Mouse (Mus musculus): Measurements from ENCODE around the gene Cry2. TPM values are rescaled to one million over a fixed set of nuclear protein-coding genes. Genes with fewer than 3 reads are reported as not detected.

Gene Cry2
- total RNA-seq, 2 experiments from 2014 or later, result 9.6 to 21.0 TPM

DNA sequence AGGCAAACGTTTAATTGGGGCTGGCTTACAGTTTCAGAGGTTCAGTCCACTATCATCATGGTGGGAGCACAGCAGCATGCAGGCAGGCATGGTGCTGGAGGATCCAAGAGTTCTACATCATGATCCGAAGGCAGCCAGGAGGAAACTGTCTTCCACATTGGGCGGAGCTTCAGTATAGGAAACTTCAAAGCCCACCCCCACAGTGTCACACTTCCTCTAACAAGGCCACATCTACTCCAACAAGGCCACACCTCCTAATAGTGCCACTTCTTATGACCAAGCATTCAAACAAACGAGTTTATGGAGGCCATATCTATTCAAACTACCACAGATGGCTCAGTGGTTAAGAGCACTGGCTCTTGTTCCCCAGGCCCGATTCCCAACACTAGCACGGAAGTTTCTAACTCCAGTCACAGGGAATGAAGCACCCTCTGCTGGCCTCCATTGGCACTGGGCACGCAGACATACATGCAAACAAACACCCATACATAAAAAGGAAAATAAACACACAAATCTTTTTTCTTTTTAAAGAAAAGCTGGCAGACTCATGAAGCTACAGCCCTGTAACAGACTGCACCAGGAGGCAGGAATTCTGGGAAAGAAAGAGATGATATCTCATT is 13.4 kb upstream of the Cry2 start:
- no peak for ATAC-seq (replicated peaks; ENCODE audit: low FRiP score, low TSS enrichment, poor library complexity, severe bottlenecking)

DNA sequence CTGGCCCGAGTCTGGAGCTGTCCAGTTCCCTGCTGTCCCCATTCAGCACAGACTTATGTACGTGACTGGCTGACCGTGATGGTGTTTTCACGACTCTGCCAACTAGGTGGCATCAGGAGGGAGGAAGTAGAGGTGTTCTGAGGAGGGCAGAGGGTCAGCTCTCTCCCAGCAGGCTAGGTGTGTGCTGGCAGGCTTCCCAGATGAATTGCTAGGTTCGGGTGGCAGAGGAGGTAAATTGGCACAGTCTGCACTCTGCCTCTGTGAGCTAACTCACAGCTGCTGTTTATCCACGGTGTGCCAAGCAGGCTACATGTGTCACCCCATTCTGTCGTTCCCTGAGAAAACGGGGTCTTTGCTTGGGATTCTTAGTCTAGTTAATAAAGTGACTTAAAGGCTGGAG is 12.8 kb upstream of the Cry2 start:
- no peak for ATAC-seq (replicated peaks; ENCODE audit: low FRiP score, low TSS enrichment, poor library complexity, severe bottlenecking)

DNA sequence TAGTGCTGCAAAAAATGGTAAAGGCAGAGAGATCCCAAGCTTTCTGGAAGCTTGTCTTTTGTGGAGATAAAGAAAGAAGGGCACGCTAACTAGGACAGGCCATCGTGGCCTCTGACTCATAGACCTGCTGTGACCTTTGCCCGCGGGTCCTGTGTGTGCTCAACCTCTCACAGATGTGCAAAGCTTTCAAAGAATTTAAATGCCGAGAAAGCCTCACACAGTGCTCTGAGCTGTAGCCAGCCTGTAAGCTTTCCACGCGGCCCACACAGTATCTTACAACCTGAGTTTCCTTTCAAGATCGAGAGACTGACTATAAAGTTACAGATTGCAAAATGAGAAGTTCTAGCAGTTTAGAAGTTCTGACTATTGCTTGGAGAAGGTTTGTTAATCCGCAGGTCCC is 12.0 kb upstream of the Cry2 start:
- no peak for ATAC-seq (replicated peaks; ENCODE audit: low FRiP score, low TSS enrichment, poor library complexity, severe bottlenecking)

DNA sequence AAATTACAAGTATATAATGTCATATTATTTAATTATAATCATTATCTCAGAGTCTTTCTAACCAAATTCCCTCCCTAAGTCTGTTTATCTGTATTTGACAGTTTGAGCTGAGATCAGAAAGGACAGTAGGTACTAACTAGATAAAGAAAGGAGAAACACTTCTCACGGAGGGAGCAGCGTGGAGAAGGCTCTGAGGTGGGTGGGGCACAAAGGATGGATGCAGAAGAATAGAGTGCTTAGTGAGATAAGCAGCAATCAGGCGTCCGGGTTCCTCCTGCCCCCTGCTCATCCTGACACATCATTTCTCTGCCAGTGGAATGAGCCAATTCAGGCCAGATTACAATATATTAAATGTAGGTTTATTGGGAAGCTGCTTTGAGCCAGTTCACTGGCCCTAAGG is 10.5 kb upstream of the Cry2 start:
- ATAC-seq (replicated peaks; ENCODE audit: low FRiP score, low TSS enrichment, poor library complexity, severe bottlenecking), result peak; percentile 97

DNA sequence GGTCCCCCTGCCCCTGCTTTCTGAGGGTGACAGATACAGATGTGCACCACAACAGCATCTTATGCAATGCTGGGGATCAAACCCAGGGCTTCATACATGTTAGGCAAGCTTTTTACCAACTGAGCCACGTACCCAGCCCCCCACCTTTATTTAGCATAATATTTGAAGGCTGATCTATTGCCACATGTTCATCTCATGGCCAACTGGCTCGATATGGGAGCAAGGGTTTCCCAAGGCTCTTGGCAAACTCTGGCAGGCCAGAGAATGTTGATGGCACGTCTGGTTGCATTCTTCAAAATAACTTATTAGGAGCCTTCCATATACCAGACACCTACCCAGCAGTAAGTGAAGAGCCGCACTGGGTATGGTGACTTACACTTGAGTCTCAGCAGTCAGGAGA is 9.5 kb upstream of the Cry2 start:
- no peak for ATAC-seq (replicated peaks; ENCODE audit: low FRiP score, low TSS enrichment, poor library complexity, severe bottlenecking)

DNA sequence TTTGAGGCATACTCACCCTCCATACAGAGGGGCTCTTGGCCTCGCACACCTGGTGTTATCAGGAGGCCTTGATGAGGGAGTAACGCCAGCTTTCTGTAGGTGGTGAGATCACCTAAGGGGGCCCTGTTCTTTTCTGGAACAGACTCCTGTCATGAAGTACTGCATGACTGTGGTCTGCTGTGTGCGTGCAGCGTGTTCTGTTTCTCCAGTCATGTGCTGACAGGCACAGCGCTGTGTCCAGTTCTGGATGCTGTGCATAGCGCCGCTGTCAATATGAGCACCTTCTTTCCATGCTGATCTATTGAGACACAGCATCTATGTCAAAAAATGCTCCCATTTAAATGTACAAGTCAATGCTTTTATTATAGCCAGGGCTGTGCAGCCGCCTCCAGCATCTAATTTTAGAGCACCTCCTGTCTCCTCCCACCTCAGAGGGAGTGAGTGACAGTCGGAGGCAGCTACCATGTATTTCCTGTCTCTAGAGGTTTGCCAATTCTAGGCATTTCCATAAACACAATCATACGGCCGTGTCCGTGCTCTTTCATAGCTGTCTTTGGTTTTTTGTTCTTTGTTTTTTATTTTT is 8.7 kb upstream of the Cry2 start:
- ATAC-seq (replicated peaks; ENCODE audit: low FRiP score, low TSS enrichment, poor library complexity, severe bottlenecking), result no peak

DNA sequence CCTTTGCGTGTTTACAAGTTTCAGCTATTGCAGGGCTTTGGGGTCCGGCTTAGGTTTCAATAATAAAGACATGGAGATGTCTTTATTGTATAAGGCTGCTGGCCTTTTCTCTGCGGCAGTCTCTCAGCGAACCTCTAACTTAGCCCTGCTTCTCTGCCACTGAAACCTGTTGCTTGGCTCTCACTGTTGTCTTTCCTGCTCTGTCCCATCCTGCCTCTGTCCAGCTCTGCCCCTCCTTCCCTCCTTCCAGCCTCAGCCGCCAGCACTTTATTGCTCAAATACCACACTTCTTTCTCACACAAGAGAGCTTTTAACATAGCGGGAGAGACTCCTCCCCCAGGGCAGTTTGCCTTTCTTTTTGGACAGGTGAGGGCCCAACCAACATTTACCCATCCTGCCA is 6.6 kb upstream of the Cry2 start:
- no peak for ATAC-seq (replicated peaks; ENCODE audit: low FRiP score, low TSS enrichment, poor library complexity, severe bottlenecking)

DNA sequence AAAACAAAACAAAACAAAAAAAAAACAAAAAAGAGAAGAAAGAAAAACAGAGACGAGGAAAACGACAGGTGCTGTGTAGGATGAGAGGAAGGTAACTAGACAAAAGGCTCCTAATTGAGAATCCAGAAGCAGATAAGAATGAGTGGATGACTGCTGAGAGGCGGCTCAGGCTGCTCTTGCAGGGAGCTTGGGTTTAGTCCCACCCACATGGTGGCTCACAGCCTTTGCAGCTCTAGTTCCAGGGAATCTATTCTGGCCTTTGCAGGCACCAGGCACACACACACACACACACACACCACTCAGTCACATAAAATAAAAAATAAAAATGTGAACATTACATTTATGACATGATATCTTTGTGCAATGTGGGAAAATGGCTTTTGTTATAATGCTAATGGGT is 4.7 kb upstream of the Cry2 start:
- ATAC-seq (replicated peaks; ENCODE audit: low FRiP score, low TSS enrichment, poor library complexity, severe bottlenecking), result no peak

DNA sequence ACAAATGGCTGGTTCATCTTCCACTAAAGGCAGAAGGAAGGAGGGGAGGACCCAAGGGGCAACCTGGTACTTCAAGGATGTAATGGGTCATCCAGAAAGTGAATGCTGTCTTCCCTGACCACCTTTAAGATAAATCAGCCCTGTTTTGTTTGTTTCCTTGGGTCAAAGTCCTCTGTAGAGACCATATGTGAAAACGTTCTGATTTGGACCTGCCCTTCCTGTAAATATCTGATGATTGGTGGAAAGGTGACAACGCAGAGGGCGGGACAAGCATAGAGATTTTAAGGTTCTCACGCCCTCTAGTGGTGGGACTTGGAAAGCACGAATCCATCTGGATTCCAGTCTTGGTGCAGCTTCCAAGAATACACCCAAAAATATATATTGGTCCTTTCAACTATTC is 4.0 kb upstream of the Cry2 start:
- peak; percentile 42 for ATAC-seq (replicated peaks; ENCODE audit: low FRiP score, low TSS enrichment, poor library complexity, severe bottlenecking)

DNA sequence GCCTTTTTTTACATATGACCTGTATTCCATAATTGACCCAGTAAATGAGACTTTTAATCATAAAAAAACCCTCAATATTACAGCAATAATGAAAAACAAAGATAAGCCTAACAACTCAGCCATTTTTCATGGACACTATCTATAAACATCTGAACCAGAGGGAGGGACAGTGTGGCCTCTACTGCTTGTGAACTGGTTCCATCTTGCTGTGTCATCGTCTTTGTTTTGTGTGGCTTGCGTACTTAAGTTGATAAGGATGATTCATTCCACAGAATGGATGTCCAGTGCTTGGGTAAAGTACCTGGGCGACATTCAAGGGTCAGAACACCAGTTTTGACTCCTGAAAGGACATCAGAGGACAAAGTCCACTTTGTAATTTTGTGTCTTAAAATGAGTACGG is 3.5 kb upstream of the Cry2 start:
- no peak for ATAC-seq (replicated peaks; ENCODE audit: low FRiP score, low TSS enrichment, poor library complexity, severe bottlenecking)

DNA sequence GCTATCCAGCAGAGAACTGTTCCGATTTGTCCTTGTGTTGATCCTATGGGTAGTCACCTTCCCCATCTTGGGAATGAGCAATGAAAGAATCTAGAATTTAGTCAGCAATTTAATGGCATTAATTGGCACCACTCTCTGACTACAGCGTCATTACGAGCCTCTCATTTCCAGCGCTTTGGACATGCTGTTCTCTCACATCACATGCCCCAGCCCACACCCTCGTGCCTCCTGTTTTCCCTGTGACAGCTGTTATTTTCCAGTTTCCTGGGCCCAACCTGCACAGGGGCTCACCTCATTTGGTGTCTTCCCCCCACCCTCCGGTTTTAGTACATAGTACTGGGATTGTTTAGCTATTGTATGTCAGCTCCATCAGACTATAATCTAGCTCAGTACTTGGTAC is 1.2 kb upstream of the Cry2 start:
- ATAC-seq (replicated peaks; ENCODE audit: low FRiP score, low TSS enrichment, poor library complexity, severe bottlenecking), result no peak

DNA sequence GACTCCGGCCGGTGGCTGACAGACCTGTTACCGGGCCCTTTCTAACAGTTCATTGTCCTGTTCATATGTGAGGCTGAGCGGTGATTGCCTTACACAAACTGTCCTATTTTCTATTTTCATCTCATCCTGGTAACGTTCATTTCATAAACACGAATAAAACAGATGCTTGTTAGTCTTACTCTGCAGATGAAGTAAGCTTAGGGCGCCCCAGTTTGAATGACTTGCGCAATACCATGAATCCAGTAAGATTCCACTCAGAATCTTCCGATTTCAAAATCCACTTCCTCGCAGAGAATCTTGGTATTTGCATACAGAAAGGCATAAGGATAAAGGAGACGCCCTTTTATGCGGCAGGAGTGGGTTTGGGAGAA is 517 bp upstream of the Cry2 start:
- ATAC-seq (replicated peaks; ENCODE audit: low FRiP score, low TSS enrichment, poor library complexity, severe bottlenecking), result no peak

DNA sequence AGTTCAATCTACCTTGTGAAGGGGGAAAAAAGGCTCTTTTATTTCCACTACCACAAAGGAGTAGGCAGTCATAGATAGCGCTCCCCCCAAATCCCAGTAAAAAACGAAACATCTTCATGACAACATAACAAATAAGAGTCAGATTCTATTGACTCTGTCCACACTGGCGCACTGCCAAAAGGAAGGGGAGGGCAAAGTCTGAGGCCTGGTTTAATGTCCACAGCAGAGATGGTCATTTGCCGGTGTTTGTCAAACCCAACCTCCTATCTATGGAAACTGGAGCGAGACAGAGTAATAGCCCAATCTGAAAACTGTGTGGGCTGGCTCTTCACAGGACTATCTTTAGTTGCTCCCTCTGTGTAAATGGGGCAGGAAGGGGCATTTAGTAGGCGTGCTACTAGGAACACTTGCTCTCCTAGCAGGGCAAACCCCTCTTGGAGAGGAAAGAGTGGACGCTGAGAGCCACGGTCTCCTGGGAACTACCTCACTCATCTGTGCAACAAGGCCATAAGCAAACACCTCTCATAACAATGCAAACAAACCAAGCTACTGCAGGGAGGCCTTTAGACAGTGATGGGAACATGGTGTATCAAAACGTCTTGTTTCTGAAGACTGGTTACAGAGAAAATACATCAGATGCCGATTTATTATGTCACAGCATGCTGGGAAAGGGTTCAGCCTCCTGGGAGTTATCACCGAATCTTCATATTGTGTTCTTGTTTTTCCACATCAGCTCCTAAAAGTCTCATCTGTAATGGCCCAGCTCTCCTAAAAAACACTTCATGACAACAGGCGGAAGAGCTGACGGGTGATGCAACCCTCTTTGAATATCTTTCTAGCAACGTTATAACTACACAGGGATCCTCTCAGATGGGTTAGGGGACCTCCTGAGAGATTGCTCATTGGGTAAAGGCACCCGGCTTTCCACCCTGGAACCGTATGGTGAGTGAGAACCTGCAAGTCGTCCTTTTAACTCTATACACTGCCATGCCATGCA is 1.2 kb downstream of the Cry2 start:
- no peak for ATAC-seq (replicated peaks; ENCODE audit: low FRiP score, low TSS enrichment, poor library complexity, severe bottlenecking)

DNA sequence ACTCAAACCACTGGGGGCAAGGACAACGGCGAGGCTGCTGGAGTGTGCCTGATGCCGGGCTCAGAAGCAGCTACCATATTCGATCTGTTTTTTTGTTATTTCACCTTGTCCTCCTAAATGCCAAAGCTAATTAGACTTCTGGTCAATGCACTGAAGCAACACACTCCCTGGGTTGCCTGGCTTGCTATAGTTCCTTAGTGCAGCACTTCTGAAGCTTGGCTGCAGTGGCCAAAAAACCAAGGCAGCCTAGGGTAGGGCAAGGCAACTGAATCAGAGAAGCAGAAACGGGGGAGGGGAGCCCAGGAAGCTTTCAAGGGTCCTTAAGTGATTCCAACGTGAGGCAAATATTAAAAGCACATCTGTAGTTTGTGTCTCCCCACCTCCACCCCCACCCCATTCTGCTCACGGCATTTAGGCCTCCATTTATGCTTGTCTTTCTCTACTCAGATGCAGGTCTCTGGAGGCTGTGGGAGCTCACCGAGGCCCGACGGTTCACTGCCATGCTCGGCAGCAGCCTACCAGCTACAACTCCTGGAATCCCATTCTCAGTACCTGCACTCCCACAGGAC is 2.1 kb downstream of the Cry2 start:
- ATAC-seq (replicated peaks; ENCODE audit: low FRiP score, low TSS enrichment, poor library complexity, severe bottlenecking), result no peak

DNA sequence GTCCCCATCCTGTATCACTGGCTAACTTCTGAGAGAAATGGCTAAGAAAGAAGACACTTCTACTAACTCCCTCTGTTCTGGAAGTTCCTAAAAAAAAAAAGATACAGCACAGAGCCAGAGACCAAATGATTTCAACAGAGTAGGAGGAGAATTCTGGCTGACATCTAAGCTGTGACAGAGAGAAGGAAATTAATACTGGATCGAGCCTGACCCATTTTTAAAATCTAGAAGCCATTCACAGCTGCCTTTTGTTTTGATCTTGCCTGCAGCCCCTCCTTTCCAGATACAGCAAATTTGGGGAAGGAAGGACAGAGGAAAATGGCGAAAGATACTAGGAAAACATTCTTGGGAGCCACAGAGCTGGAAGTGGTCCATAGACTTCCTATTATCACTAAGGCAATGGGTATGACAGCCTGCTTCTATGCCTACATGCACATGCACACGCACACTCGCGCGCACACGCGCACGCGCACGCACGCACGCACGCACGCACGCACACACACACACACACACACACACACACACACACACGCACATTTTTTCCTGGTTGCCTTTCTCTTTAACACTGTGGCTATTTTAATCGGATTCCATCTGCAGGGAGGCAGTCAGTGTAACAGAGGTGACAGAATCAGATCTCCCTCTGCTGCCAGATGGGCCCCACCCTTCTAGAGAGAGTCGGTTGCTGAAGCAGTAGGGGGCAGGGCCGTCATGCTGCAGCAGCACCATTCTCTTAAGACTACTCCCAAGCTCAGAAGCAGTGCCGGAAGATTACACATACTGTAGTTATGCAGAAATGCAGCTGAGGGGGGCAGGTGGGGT is 2.9 kb downstream of the Cry2 start:
- ATAC-seq (replicated peaks; ENCODE audit: low FRiP score, low TSS enrichment, poor library complexity, severe bottlenecking), result peak; percentile 72

DNA sequence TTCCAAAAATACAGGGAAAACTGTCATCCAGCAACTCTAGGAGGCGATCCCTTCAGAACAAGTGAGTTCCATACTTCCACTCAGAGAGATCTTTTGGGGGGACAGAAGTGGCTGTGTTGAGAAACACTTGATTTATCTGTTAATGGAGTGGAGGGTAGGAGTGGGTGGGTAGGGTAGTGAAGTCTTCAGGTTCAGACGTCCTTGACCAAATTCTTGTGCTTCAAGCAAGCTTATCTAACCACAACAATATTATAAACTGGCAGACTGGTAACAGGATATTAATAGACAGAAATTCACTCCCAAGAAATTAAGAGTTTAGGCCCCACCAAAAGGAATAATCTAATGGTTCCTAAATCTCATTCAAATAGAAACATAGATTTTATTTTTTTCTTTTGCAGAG is 3.8 kb downstream of the Cry2 start:
- ATAC-seq (replicated peaks; ENCODE audit: low FRiP score, low TSS enrichment, poor library complexity, severe bottlenecking), result no peak

DNA sequence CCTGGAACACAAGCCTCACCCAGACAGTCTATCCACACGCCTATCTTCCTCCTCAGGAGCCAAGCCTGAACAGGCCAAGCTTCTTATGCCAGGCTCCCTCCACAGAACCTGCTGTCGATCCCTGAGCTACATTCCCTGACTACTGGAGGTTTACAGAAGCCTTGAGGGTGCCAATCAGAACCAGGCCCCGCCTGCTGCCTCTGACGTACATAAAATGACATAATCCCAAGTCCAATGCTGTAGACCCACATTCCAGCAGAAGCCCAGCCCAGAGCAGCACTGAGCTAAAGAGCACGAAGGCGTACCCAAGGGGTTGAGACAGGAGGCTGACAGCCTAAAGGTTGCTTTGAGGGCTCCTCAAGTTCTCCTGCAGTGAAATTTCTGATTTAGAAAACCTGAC is 6.0 kb downstream of the Cry2 start:
- no peak for ATAC-seq (replicated peaks; ENCODE audit: low FRiP score, low TSS enrichment, poor library complexity, severe bottlenecking)

DNA sequence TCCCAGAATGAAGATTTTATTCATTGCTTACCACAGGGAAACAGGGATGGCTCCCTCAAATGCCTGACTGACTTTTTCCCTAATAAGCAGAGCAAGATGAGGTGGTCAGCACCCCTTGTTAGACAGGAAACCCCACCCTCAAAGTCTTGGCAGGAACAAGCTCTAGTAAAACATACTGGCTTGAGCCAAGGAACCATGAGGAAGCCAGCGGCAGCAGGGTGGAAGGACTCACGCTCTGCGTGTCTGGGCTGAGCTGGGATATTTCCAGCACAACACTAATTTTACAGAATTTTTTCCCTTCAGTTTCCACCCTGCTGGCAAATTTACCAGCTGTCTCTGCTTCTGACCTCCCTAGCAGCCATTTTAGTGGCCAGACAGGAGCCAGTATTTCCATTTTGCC is 7.4 kb downstream of the Cry2 start:
- ATAC-seq (replicated peaks; ENCODE audit: low FRiP score, low TSS enrichment, poor library complexity, severe bottlenecking), result no peak

DNA sequence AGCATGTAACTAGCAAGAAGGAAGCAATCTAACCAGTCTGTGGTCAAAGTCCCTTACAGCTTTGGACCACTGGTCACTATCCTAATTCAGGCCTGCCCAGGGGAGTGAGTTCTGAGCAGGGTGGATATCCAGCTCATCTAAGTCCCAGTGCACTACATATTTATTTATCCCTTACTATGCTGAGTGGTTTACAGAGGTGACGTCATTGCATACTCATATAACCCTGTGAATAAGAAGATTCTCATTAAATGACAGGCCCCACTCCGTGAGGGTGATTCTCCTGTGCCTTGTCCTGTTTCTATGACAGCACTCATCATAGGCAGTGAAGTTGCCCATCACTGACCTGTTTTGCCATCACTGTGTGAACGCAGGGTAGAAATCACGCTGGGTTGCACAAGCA is 8.5 kb downstream of the Cry2 start:
- ATAC-seq (replicated peaks; ENCODE audit: low FRiP score, low TSS enrichment, poor library complexity, severe bottlenecking), result no peak

Data from megakaryocyte-erythroid progenitor cell, adult 5-6 weeks (primary cell).